Mouse (Mus musculus) heart, embryonic 15.5 days (tissue): ENCODE data around the gene Ssu72. TPM values are rescaled to one million over a fixed set of nuclear protein-coding genes. Genes with fewer than 3 reads are reported as not detected.

ENCODE experiments used
- ATAC-seq: fragments of 200-750 bp; cut with Nextera tagmentation; replicated peaks from 2 replicates; pipeline ENCODE4 v1.8.0; 2017; ENCODE audit warnings: low read depth, moderate TSS enrichment; ENCODE audit not compliant: insufficient number of reproducible peaks, insufficient read depth, low FRiP score
- H3K27ac ChIP-seq: fragments of 300-500 bp; sonication (generic); 2 replicates; pipeline ENCODE4 v1.5.1; 2015; ENCODE audit warnings: mild to moderate bottlenecking, inconsistent platforms
- H3K27me3 ChIP-seq: fragments of 300-500 bp; sonication (generic); 2 replicates; pipeline ENCODE4 v1.6.1; 2015; ENCODE audit warnings: inconsistent platforms
- H3K36me3 ChIP-seq: fragments of 300-500 bp; sonication (generic); 2 replicates; pipeline ENCODE4 v1.6.1; 2015; ENCODE audit warnings: mild to moderate bottlenecking, inconsistent platforms
- H3K4me1 ChIP-seq: fragments of 300-500 bp; sonication (generic); replicated peaks from 2 replicates; pipeline ENCODE4 v1.6.1; 2015; ENCODE audit warnings: inconsistent platforms
- H3K4me2 ChIP-seq: fragments of 300-500 bp; sonication (generic); 2 replicates; pipeline ENCODE4 v1.6.1; 2015; ENCODE audit warnings: inconsistent platforms, mild to moderate bottlenecking, moderate library complexity
- H3K4me3 ChIP-seq: fragments of 300-500 bp; sonication (generic); 2 replicates; pipeline ENCODE4 v1.5.1; 2015; ENCODE audit warnings: mild to moderate bottlenecking, inconsistent platforms
- H3K9ac ChIP-seq: fragments of 300-500 bp; sonication (generic); 2 replicates; pipeline ENCODE4 v1.6.1; 2015; ENCODE audit warnings: mild to moderate bottlenecking, inconsistent platforms
- H3K9me3 ChIP-seq: fragments of 300-500 bp; sonication (generic); replicated peaks from 2 replicates; pipeline ENCODE4 v1.6.1; 2016; ENCODE audit warnings: inconsistent platforms
- WGBS: fragments of 180-500 bp; shearing (Covaris S2); methylation state at CpG from one replicate; pipeline ENCODE4 v1.1.7; 2015; ENCODE audit warnings: mixed read lengths; 5-methylcytosine and 5-hydroxymethylcytosine counted together
- polyA plus RNA-seq: library from polyadenylated mRNA; unstranded; fragments of >200 nt; fragmentation: Nextera tagmentation; extraction: Ambion mirVana; gene quantifications from 2 replicates; pipeline ENCODE4 v1.2.1, GENCODE M21; 2015

Ssu72 gene
- polyA plus RNA-seq, 1 experiment from 2014 or later, result 97.0 TPM

GRCm38 (mm10) chr4:155705592-155705929 is 961 bp downstream of the Ssu72 start:
- Histone ChIP-seq H3K9me3 (no peaks in the 10 kb centered on the region), H3K4me1 (peaks cover 15% of the 10 kb centered on the region), H3K9ac (peak overlapping the region; percentile 92), H3K4me3 (peak overlapping the region; percentile 96), H3K27me3 (no peaks in the 10 kb centered on the region), H3K27ac (peak overlapping the region; percentile 96), H3K4me2 (peak overlapping the region; percentile 86), H3K36me3 (no peaks in the 10 kb centered on the region)
- under 1% methylated on average over 19 of the region's 19 CpGs for WGBS
- no peak for ATAC-seq

- WGBS, result 78% methylated on average over 2 of the region's 2 CpGs
- Histone ChIP-seq H3K27me3 (no peaks in the 10 kb centered on the region), H3K9ac (no peak overlapping the region), H3K9me3 (no peaks in the 10 kb centered on the region), H3K4me2 (no peak overlapping the region), H3K36me3 (no peaks in the 10 kb centered on the region), H3K4me1 (peaks cover 15% of the 10 kb centered on the region), H3K4me3 (no peak overlapping the region), H3K27ac (no peak overlapping the region)
- ATAC-seq, result no peak
These were observed 4.0 kb downstream of the Ssu72 start for GRCm38 (mm10) chr4:155708582-155708981.

GRCm38 (mm10) chr4:155708988-155709387 is 4.4 kb downstream of the Ssu72 start:
- Histone ChIP-seq H3K4me2 (no peak overlapping the region), H3K4me1 (peaks cover 15% of the 10 kb centered on the region), H3K4me3 (no peak overlapping the region), H3K27ac (no peak overlapping the region), H3K27me3 (no peaks in the 10 kb centered on the region), H3K9ac (no peak overlapping the region), H3K36me3 (no peaks in the 10 kb centered on the region), H3K9me3 (no peaks in the 10 kb centered on the region)
- ATAC-seq, result no peak

GRCm38 (mm10) chr4:155710521-155711252 is 6.1 kb downstream of the Ssu72 start:
- ATAC-seq, result no peak
- WGBS, result 65% methylated on average over 6 of the region's 6 CpGs
- H3K9ac ChIP-seq, result no peak overlapping the region
- H3K4me3 ChIP-seq, result no peak overlapping the region
- peaks cover 10% of the 10 kb centered on the region for H3K36me3 ChIP-seq
- no peaks in the 10 kb centered on the region for H3K27me3 ChIP-seq
- H3K9me3 ChIP-seq, result no peaks in the 10 kb centered on the region
- peak overlapping the region; percentile 60 for H3K27ac ChIP-seq
- peaks cover 11% of the 10 kb centered on the region for H3K4me1 ChIP-seq
- no peak overlapping the region for H3K4me2 ChIP-seq

- Histone ChIP-seq H3K4me2 (no peak overlapping the region), H3K4me1 (no peaks in the 10 kb centered on the region), H3K27me3 (no peaks in the 10 kb centered on the region), H3K4me3 (no peak overlapping the region), H3K36me3 (peaks cover 9% of the 10 kb centered on the region; the same call in 1 of the 2 replicates), H3K9ac (no peak overlapping the region), H3K27ac (no peak overlapping the region), H3K9me3 (no peaks in the 10 kb centered on the region)
- no peak for ATAC-seq
- WGBS, result 75% methylated on average over 4 of the region's 4 CpGs
These were observed 17.1 kb downstream of the Ssu72 start for GRCm38 (mm10) chr4:155721668-155722083.

GRCm38 (mm10) chr4:155727993-155728392 is 23.4 kb downstream of the Ssu72 start:
- no peak overlapping the region for H3K9ac ChIP-seq
- WGBS, result 81% methylated on average over 2 of the region's 2 CpGs
- H3K9me3 ChIP-seq, result no peaks in the 10 kb centered on the region
- H3K4me1 ChIP-seq, result no peaks in the 10 kb centered on the region
- no peaks in the 10 kb centered on the region; the same call in 1 of the 2 replicates for H3K36me3 ChIP-seq
- H3K4me2 ChIP-seq, result no peak overlapping the region
- no peak overlapping the region for H3K4me3 ChIP-seq
- H3K27ac ChIP-seq, result no peak overlapping the region
- H3K27me3 ChIP-seq, result no peaks in the 10 kb centered on the region
- no peak for ATAC-seq

GRCm38 (mm10) chr4:155733267-155733666 is 28.7 kb downstream of the Ssu72 start:
- Histone ChIP-seq H3K4me2 (no peak overlapping the region), H3K27ac (0 out of 2 replicates have a peak overlapping the region, but pooled peaks have one; percentile 87), H3K4me3 (no peak overlapping the region), H3K4me1 (peaks cover 22% of the 10 kb centered on the region), H3K9ac (no peak overlapping the region), H3K9me3 (no peaks in the 10 kb centered on the region), H3K27me3 (no peaks in the 10 kb centered on the region), H3K36me3 (no peaks in the 10 kb centered on the region; the same call in 1 of the 2 replicates)
- WGBS, result 87% methylated on average over 10 of the region's 10 CpGs
- ATAC-seq, result no peak

- Histone ChIP-seq H3K4me1 (peaks cover 25% of the 10 kb centered on the region), H3K4me2 (peak within 1 kb of the TSS; percentile 95), H3K27me3 (no peaks in the 10 kb centered on the region), H3K27ac (peak within 1 kb of the TSS; percentile 87), H3K9ac (peak within 1 kb of the TSS; percentile 77), H3K9me3 (no peaks in the 10 kb centered on the region), H3K36me3 (no peaks in the 10 kb centered on the region; the same call in 1 of the 2 replicates), H3K4me3 (peak within 1 kb of the TSS; percentile 86)
- ATAC-seq, result peak; percentile 88
- WGBS, result 2% methylated on average over 19 of the region's 35 CpGs
These were observed 29.8 kb downstream of the Ssu72 start, which contains the start of gene Tmem240 for GRCm38 (mm10) chr4:155734350-155734941. Tmem240 (plus strand) TSS chr4:155734800.

GRCm38 (mm10) chr4:155734951-155735702 is 30.5 kb downstream of the Ssu72 start:
- whole genome bisulfite sequencing, result under 1% methylated on average over 61 of the region's 79 CpGs
- Histone ChIP-seq H3K27ac (peak overlapping the region; percentile 87), H3K36me3 (peaks cover 2% of the 10 kb centered on the region), H3K4me1 (peaks cover 31% of the 10 kb centered on the region), H3K9me3 (no peaks in the 10 kb centered on the region), H3K27me3 (no peaks in the 10 kb centered on the region), H3K4me2 (peak overlapping the region; percentile 95), H3K9ac (peak overlapping the region; percentile 77), H3K4me3 (peak overlapping the region; percentile 86)
- ATAC-seq, result peak; percentile 72

GRCm38 (mm10) chr4:155735788-155736187 is 31.2 kb downstream of the Ssu72 start:
- H3K4me3 ChIP-seq, result peak overlapping the region; percentile 86
- peak overlapping the region; percentile 77 for H3K9ac ChIP-seq
- WGBS, result 74% methylated on average over 5 of the region's 5 CpGs
- no peaks in the 10 kb centered on the region for H3K27me3 ChIP-seq
- 0 out of 2 replicates have a peak overlapping the region, but pooled peaks have one; percentile 87 for H3K27ac ChIP-seq
- no peaks in the 10 kb centered on the region for H3K9me3 ChIP-seq
- H3K4me1 ChIP-seq, result peaks cover 34% of the 10 kb centered on the region
- peak overlapping the region; percentile 95 for H3K4me2 ChIP-seq
- no peak for ATAC-seq
- H3K36me3 ChIP-seq, result peaks cover 8% of the 10 kb centered on the region

- no peak overlapping the region for H3K27ac ChIP-seq
- H3K27me3 ChIP-seq, result no peaks in the 10 kb centered on the region
- H3K9me3 ChIP-seq, result no peaks in the 10 kb centered on the region
- peaks cover 34% of the 10 kb centered on the region for H3K4me1 ChIP-seq
- WGBS, result 86% methylated on average over 5 of the region's 5 CpGs
- no peak overlapping the region for H3K9ac ChIP-seq
- peaks cover 15% of the 10 kb centered on the region for H3K36me3 ChIP-seq
- ATAC-seq, result no peak
- no peak overlapping the region; the same call in 1 of the 2 replicates for H3K4me2 ChIP-seq
- no peak overlapping the region for H3K4me3 ChIP-seq
These were observed 31.8 kb downstream of the Ssu72 start for GRCm38 (mm10) chr4:155736421-155736820.
